Mouse (Mus musculus) stomach, embryonic 14.5 days (tissue): ENCODE data around the gene Olfr578. TPM values are rescaled to one million over a fixed set of nuclear protein-coding genes. Genes with fewer than 3 reads are reported as not detected.

Source experiments
- ATAC-seq: fragments of 200-750 bp; cut with Nextera tagmentation; 2 replicates; pipeline ENCODE4 v1.8.0; 2017; ENCODE audit warnings: low read depth, moderate TSS enrichment; ENCODE audit not compliant: insufficient number of reproducible peaks, insufficient read depth, low FRiP score
- H3K27ac ChIP-seq: fragments of 300-500 bp; sonication (generic); 2 replicates; pipeline ENCODE4 v1.5.1; 2014; ENCODE audit warnings: mild to moderate bottlenecking, low read length, moderate library complexity, mixed read lengths
- H3K27me3 ChIP-seq: fragments of 300-500 bp; sonication (generic); 2 replicates; pipeline ENCODE4 v1.6.1; 2014; ENCODE audit warnings: low read length, control low read depth, mixed read lengths; ENCODE audit not compliant: control insufficient read depth, insufficient read depth
- H3K36me3 ChIP-seq: fragments of 300-500 bp; sonication (generic); 2 replicates; pipeline ENCODE4 v1.6.1; 2014; ENCODE audit warnings: mild to moderate bottlenecking, control low read depth, low read length, moderate library complexity, mixed read lengths; ENCODE audit not compliant: control insufficient read depth, insufficient read depth
- H3K4me1 ChIP-seq: fragments of 300-500 bp; sonication (generic); 2 replicates; pipeline ENCODE4 v1.6.1; 2014; ENCODE audit warnings: low read length, control low read depth, mixed read lengths; ENCODE audit not compliant: control insufficient read depth, insufficient read depth
- H3K4me2 ChIP-seq: fragments of 300-500 bp; sonication (generic); replicated peaks from 2 replicates; pipeline ENCODE4 v1.6.1; 2014; ENCODE audit warnings: low read depth, low read length, control low read depth
- H3K4me3 ChIP-seq: fragments of 300-500 bp; sonication (generic); 2 replicates; pipeline ENCODE4 v1.5.1; 2014; ENCODE audit warnings: low read depth, low read length, control low read depth
- H3K9ac ChIP-seq: fragments of 300-500 bp; sonication (generic); replicated peaks from 2 replicates; pipeline ENCODE4 v1.6.1; 2014; ENCODE audit warnings: low read depth, mild to moderate bottlenecking, control low read depth, low read length, moderate library complexity, mixed read lengths
- H3K9me3 ChIP-seq: fragments of 300-500 bp; sonication (generic); 2 replicates; pipeline ENCODE4 v1.6.1; 2016; ENCODE audit warnings: low read depth, low read length, control low read depth; ENCODE audit not compliant: control insufficient read depth
- WGBS: fragments of 180-500 bp; shearing (Covaris S2); extraction: QIAGEN DNeasy Blood & Tissue Kit; methylation state at CpG from one replicate; pipeline ENCODE4 v1.1.7; 2014; 5-methylcytosine and 5-hydroxymethylcytosine counted together
- polyA plus RNA-seq: library from polyadenylated mRNA; unstranded; fragments of >200 nt; fragmentation: Nextera tagmentation; extraction: Ambion mirVana; gene quantifications from 2 replicates; pipeline ENCODE4 v1.2.1, GENCODE M21; 2014

Olfr578 gene
- polyA plus RNA-seq, 1 experiment from 2014 or later = not detected

- Histone ChIP-seq H3K9me3 (no peaks in the 10 kb centered on the region), H3K27me3 (no peaks in the 10 kb centered on the region), H3K27ac (no peak overlapping the region), H3K4me3 (no peak overlapping the region), H3K4me1 (no peaks in the 10 kb centered on the region), H3K9ac (no peak overlapping the region), H3K4me2 (no peak overlapping the region), H3K36me3 (no peaks in the 10 kb centered on the region)
- 89% methylated on average over 1 of the region's 1 CpGs for WGBS
- no peak for ATAC-seq
Measured at GRCm38 (mm10) chr7:102943417-102943816, 45.7 kb downstream of the Olfr578 start.

- H3K4me2 ChIP-seq = no peak within 1 kb of the TSS
- H3K36me3 ChIP-seq = no peaks in the 10 kb centered on the region
- no peaks in the 10 kb centered on the region for H3K4me1 ChIP-seq
- H3K4me3 ChIP-seq = no peak within 1 kb of the TSS
- no peaks in the 10 kb centered on the region for H3K9me3 ChIP-seq
- H3K27me3 ChIP-seq = no peaks in the 10 kb centered on the region
- 83% methylated on average over 2 of the region's 2 CpGs for WGBS
- H3K9ac ChIP-seq = no peak within 1 kb of the TSS
- no peak for ATAC-seq
- H3K27ac ChIP-seq = no peak within 1 kb of the TSS
Measured at GRCm38 (mm10) chr7:102942475-102942874, 46.6 kb downstream of the Olfr578 start, which contains the start of gene Olfr573-ps1. Olfr573-ps1 (minus strand) TSS chr7:102942575.

Other genes starting within 250 kb of the Olfr578 start
- gene Olfr560, start 230.0 kb downstream of the Olfr578 start, polyA plus RNA-seq = not detected in 2 replicates
- gene Olfr78, start 229.9 kb downstream of the Olfr578 start, polyA plus RNA-seq = 0.18 and 0.49 TPM in 2 replicates
- not detected in 2 replicates for gene Olfr561, start 218.1 kb downstream of the Olfr578 start, polyA plus RNA-seq
- not detected in 2 replicates for gene Olfr564, start 185.8 kb downstream of the Olfr578 start, polyA plus RNA-seq
- not detected in 2 replicates for gene Olfr566, start 130.6 kb downstream of the Olfr578 start, polyA plus RNA-seq
- not detected in 2 replicates for gene Olfr568, start 112.2 kb downstream of the Olfr578 start, polyA plus RNA-seq
- not detected in 2 replicates for gene Olfr569, start 98.4 kb downstream of the Olfr578 start, polyA plus RNA-seq
- gene Olfr570, start 94.7 kb downstream of the Olfr578 start, polyA plus RNA-seq = not detected in 2 replicates
- gene Olfr571, start 71.8 kb downstream of the Olfr578 start, polyA plus RNA-seq = not detected in 2 replicates
- gene Olfr572, start 64.9 kb downstream of the Olfr578 start, polyA plus RNA-seq = not detected in 2 replicates
- not detected in 2 replicates for gene Olfr573-ps1, start 46.7 kb downstream of the Olfr578 start, polyA plus RNA-seq
- not detected in 2 replicates for gene Olfr574, start 40.9 kb downstream of the Olfr578 start, polyA plus RNA-seq
- not detected in 2 replicates for gene Olfr575, start 30.5 kb downstream of the Olfr578 start, polyA plus RNA-seq
- not detected in 2 replicates for gene Olfr576, start 26.7 kb downstream of the Olfr578 start, polyA plus RNA-seq
- gene Olfr577, start 13.4 kb downstream of the Olfr578 start, polyA plus RNA-seq = not detected in 2 replicates
- gene Olfr582, start 48.7 kb upstream of the Olfr578 start, polyA plus RNA-seq = not detected in 2 replicates
- not detected in 2 replicates for gene Olfr583, start 62.0 kb upstream of the Olfr578 start, polyA plus RNA-seq
- gene Olfr584, start 92.6 kb upstream of the Olfr578 start, polyA plus RNA-seq = not detected in 2 replicates
- gene Olfr585, start 108.4 kb upstream of the Olfr578 start, polyA plus RNA-seq = not detected in 2 replicates
- not detected in 2 replicates for gene Olfr586, start 136.3 kb upstream of the Olfr578 start, polyA plus RNA-seq
- not detected in 2 replicates for gene Olfr588-ps1, start 151.6 kb upstream of the Olfr578 start, polyA plus RNA-seq
- gene Olfr589, start 167.0 kb upstream of the Olfr578 start, polyA plus RNA-seq = not detected in 2 replicates
- gene Olfr591, start 189.0 kb upstream of the Olfr578 start, polyA plus RNA-seq = not detected in 2 replicates
- gene Olfr592, start 195.5 kb upstream of the Olfr578 start, polyA plus RNA-seq = not detected in 2 replicates
- gene Olfr593, start 222.5 kb upstream of the Olfr578 start, polyA plus RNA-seq = not detected in 2 replicates
- gene Olfr594, start 227.7 kb upstream of the Olfr578 start, polyA plus RNA-seq = not detected in 2 replicates